Mouse (Mus musculus) liver, adult (tissue): ENCODE measurements around the gene Lrrc20.

Experiments
- GATA4 ChIP-seq: IDR thresholded peaks from 2 replicates; pipeline ENCODE4 v1.6.1; 2014; ENCODE audit warnings: mild to moderate bottlenecking, low read length; ENCODE audit not compliant: insufficient replicate concordance

The Lrrc20 gene

GRCm38 (mm10) chr10:61475594-61476439, at the start of gene Lrrc20:
Gene Lrrc20 (plus strand): TSS chr10:61475801.
- TF ChIP-seq GATA4 = peak; percentile 36; the same call in 1 of the 2 replicates

DNA sequence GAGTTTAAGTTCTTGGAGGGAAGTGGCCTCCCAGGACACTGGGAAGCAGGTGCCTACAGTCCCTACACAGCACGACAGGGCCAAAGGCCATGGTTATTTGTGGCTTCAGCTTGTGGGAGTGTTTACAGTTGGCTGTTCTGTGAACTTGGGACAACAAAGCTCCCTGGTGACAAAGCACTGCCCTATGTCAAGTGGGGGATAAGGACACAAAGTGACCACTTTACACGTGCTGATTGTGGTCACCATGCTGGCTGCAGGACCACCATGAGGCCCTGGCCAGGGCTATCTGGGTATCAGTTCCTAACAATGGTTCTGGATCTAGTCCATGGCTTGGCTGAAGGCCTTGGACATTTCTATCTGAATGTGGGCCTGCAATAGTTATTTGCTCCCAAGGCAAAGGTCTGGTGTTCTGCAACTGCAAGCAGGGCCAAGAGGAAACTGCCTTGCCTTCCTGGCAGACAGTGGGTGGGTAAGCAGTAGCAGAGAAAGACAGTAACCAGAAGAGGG, 49.3 kb upstream of the Lrrc20 start:
- peak; percentile 75 for TF ChIP-seq GATA4

DNA sequence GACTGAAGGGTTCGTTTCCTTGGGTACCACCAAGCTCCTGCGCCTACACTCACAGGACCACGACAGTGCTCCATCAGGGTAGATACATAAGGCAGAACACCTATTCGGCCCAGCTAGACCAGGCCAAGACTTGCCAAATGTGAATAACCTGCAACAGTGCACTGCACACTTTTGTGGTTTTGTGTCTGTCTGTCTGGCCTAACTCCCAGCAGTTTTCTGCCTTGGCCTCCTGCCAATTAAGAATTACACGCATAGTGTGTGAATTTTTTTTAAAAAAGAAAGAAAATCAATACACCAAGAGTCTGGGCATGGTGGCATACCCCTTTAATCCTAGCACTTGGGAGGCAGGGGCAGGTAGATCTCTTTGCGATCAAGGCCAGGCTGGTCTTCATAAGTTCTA, 47.6 kb upstream of the Lrrc20 start:
- TF ChIP-seq GATA4 = no peak

DNA sequence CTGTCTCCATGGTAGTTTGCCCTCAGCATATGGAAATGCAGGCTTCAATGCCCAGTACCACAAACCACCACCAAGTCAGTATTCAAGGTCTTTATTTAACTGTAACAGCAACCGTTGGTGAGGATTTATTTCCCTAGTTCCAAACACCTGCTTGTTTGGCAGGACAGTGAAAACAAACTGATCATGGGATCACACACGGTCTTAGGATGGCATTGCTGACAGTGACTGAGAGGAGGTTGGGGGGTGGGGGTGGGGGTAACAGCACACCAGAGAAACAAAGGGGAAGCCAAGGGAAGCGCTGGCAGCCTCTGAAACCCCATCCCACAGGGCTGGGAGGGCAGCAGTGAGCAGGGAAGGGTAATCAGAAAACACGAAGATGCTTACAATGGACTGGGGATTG, 47.2 kb upstream of the Lrrc20 start:
- no peak for TF ChIP-seq GATA4

GRCm38 (mm10) chr10:61429043-61429442, 46.6 kb upstream of the Lrrc20 start:
- no peak for TF ChIP-seq GATA4

GRCm38 (mm10) chr10:61431375-61431774, 44.2 kb upstream of the Lrrc20 start:
- TF ChIP-seq GATA4 = no peak

DNA sequence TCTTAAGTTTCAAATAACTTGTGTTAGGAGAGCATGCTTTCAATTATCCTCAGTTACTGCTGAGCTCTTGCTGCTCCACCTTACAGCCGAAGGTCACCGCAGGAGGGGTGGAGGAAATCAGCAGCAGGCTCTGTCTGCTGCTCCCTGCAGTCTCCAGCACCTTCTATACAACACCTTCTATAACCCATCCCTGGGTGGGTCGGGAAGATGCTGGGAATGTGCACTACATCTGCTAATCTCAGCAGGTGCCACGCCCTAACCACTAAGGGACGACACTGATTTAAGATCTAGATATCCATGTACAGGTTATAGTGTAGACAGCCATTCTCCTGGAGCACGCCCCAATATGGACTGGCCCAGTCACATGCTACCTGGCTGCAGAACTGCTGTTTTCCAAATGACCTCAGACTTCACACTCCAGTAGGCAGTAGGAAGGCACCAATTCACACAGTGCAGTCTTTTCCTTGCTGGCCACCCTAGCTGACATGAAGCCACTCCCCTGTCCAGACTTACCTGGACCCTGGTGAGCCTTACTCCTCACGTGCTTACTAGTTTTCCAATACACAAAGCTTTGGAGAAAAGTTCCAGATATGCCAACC, 35.3 kb upstream of the Lrrc20 start:
- TF ChIP-seq GATA4 = no peak

- TF ChIP-seq GATA4 = no peak
Observed at GRCm38 (mm10) chr10:61443456-61443855, 32.1 kb upstream of the Lrrc20 start.

- no peak for TF ChIP-seq GATA4
Observed at GRCm38 (mm10) chr10:61443876-61444275, 31.7 kb upstream of the Lrrc20 start.

- no peak for TF ChIP-seq GATA4
Observed at GRCm38 (mm10) chr10:61445016-61445415, 30.6 kb upstream of the Lrrc20 start.

- no peak for TF ChIP-seq GATA4
Observed at GRCm38 (mm10) chr10:61447581-61448353, 27.8 kb upstream of the Lrrc20 start.

GRCm38 (mm10) chr10:61448834-61449233, 26.8 kb upstream of the Lrrc20 start:
- peak; percentile 76 for TF ChIP-seq GATA4

DNA sequence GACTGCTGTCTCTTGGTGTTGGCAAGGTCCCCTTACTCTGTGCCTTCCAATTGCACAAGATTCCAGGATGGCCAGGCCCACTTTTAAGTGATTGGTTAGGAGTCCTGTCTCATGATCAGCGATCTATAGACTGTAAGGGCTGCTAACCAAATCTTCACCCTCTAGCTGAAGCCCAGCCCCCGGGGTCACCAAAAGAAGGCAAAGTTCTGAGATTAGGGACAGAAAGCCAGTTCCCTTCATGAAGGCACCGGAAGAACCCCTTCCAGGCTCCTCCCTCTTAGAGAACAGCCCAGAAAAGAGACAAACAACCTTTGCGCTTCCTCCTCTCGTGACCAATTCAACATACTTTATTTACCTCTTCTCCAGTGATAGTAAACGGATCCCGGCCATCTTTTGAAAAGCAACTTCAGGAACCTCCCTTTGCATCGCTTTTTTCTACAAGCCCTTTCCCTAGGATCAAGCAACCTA, 24.1 kb upstream of the Lrrc20 start:
- TF ChIP-seq GATA4 = peak; percentile 59; the same call in 1 of the 2 replicates

DNA sequence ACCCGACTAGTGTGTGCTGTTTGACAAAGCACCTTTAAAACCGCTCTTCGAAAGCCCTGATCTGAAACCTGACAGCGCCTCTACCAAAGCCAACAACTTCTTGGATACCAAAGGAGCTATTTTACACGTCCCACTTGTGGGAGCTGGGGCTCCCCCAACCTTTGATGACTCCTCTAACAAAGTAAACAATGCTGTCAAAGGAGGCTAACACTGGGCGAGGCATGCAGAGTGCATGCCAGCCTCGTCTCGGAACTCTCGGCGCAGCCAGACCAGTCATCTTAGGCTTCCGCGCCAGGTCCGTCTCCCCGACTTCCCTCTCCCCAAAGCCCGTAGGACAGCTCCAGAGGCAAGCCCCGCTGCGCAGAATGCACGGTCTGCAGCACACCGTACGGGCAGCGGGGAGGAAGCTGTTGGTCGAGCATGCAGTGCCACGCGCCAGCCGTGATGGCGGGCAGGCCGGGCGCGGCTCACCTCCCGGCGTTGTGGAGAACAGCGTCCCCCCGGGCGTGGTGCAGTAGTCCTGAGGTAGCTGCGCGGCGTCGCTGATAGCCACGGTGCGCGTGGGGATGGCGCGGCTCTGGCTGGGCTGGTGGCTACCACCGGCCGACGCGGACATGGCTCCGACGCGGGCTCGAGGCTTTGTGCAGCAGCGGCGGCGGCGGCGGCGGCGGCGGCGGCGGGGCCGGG, 23.5 kb upstream of the Lrrc20 start:
- no peak for TF ChIP-seq GATA4

- TF ChIP-seq GATA4 = no peak
Observed at GRCm38 (mm10) chr10:61452645-61453044, 23.0 kb upstream of the Lrrc20 start, which contains the start of gene Eif4ebp2. Gene Eif4ebp2 (minus strand): TSS chr10:61452661.
